Mouse (Mus musculus) bone marrow, adult 2 months (tissue): ENCODE data around the gene Ttc9c.

Source experiments
- CTCF ChIP-seq: fragments of 200-500 bp; IDR thresholded peaks from 2 replicates; pipeline ENCODE4 v1.5.1; 2011; ENCODE audit warnings: low read length, control low read depth; ENCODE audit not compliant: control insufficient read depth, insufficient read depth
- POLR2A ChIP-seq: fragments of 200-500 bp; IDR thresholded peaks from 2 replicates; pipeline ENCODE4 v1.6.1; 2011; ENCODE audit warnings: low read depth, mild to moderate bottlenecking, control low read depth, low read length, borderline replicate concordance; ENCODE audit not compliant: control insufficient read depth

GRCm38 (mm10) chr19:8803204-8803780, 15.8 kb downstream of the Ttc9c start:
- TF ChIP-seq POLR2A = no peak
- TF ChIP-seq CTCF = no peak
